Mouse (Mus musculus): ENCODE data around the gene Fndc3b. TPM values are rescaled to one million over a fixed set of nuclear protein-coding genes. Genes with fewer than 3 reads are reported as not detected.

The Fndc3b gene
- polyA plus RNA-seq, 2 experiments: 4.2 to 5.5 TPM

DNA sequence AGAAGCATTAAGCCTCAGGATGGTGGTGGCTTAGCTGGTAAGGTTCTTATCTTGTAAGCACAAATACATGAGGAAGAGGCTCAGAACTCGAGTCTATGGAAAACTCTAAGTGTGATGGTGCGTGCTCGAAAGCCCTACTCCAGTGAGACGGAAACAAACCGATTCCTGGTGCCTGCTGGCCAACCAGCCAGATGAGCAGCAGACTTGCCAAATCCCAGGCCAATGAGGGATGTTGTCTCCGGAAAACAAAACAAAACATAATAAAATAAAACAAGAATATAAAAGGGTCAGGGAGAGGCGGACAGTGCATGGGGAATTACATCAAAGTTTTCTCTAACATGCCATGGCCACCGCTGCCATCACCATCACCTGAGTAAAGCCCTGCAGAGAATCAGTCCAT, 84.8 kb downstream of the Fndc3b start:
- TF ChIP-seq CTCF (IDR thresholded peaks at IDR 0.05; ENCODE audit: low read depth) (no peak), EP300 (IDR thresholded peaks at IDR 0.05; ENCODE audit: low read depth) (no peak)
- no peaks in the 10 kb centered on the region for H3K27me3 ChIP-seq (ENCODE audit: control insufficient read depth, insufficient read depth, low read length)
- no peaks in the 10 kb centered on the region for H3K36me3 ChIP-seq (replicated peaks; ENCODE audit: control insufficient read depth, insufficient read depth, low read depth)
- no peak overlapping the region for H3K4me2 ChIP-seq (ENCODE audit: low read depth)
- no peak for ATAC-seq (ENCODE audit: insufficient read depth)
- 69% methylated on average over 8 of the region's 8 CpGs for WGBS (ENCODE audit: insufficient replicate concordance)
- no peak overlapping the region for H3K9ac ChIP-seq (replicated peaks)
- no peaks in the 10 kb centered on the region for H3K9me3 ChIP-seq (ENCODE audit: control insufficient read depth, low read length)
- DNase-seq (ENCODE audit: low read depth in 3 of 3, low spot score in 3 of 3): no peak
- H3K4me3 ChIP-seq (ENCODE audit: insufficient read depth in 1 of 2, low read depth in 2 of 2, low read length in 2 of 2): no peak overlapping the region
- H3K27ac ChIP-seq: no peak overlapping the region
- no peaks in the 10 kb centered on the region for H3K4me1 ChIP-seq (replicated peaks; ENCODE audit: control insufficient read depth in 2 of 2, insufficient read depth in 2 of 2, low read length in 1 of 2)

DNA sequence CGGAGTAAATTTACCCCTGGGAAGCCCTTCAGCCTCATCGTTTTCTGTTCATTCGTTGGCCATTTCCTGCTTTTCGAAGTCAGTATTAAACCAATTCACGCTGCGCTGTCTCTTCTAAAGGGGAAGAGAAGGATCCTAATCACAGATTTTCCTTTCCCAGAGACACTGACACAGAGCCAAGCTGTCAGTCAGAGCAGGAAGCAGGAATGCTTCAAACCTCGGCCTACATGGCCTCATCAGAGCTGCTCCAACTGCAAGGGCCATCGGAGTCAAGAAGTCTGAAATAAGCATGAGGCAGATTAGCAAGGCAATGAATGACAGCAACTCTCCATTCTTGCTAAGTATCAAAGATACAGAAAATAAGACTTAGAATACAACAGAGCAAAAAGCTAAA, 85.5 kb downstream of the Fndc3b start:
- Histone ChIP-seq H3K4me1 (replicated peaks; ENCODE audit: control insufficient read depth in 2 of 2, insufficient read depth in 2 of 2, low read length in 1 of 2) (no peaks in the 10 kb centered on the region), H3K9me3 (ENCODE audit: control insufficient read depth, low read length) (no peaks in the 10 kb centered on the region), H3K27me3 (ENCODE audit: control insufficient read depth, insufficient read depth, low read length) (no peaks in the 10 kb centered on the region), H3K36me3 (replicated peaks; ENCODE audit: control insufficient read depth, insufficient read depth, low read depth) (no peaks in the 10 kb centered on the region), H3K27ac (no peak overlapping the region), H3K4me3 (ENCODE audit: insufficient read depth in 1 of 2, low read depth in 2 of 2, low read length in 2 of 2) (no peak overlapping the region), H3K4me2 (ENCODE audit: low read depth) (no peak overlapping the region), H3K9ac (replicated peaks) (no peak overlapping the region)
- no peak for DNase-seq (ENCODE audit: low read depth in 3 of 3, low spot score in 3 of 3)
- TF ChIP-seq EP300 (IDR thresholded peaks at IDR 0.05; ENCODE audit: low read depth) (no peak), CTCF (IDR thresholded peaks at IDR 0.05; ENCODE audit: low read depth) (no peak)
- no peak for ATAC-seq (ENCODE audit: insufficient read depth)
- 64% methylated on average over 8 of the region's 8 CpGs for WGBS (ENCODE audit: insufficient replicate concordance)

DNA sequence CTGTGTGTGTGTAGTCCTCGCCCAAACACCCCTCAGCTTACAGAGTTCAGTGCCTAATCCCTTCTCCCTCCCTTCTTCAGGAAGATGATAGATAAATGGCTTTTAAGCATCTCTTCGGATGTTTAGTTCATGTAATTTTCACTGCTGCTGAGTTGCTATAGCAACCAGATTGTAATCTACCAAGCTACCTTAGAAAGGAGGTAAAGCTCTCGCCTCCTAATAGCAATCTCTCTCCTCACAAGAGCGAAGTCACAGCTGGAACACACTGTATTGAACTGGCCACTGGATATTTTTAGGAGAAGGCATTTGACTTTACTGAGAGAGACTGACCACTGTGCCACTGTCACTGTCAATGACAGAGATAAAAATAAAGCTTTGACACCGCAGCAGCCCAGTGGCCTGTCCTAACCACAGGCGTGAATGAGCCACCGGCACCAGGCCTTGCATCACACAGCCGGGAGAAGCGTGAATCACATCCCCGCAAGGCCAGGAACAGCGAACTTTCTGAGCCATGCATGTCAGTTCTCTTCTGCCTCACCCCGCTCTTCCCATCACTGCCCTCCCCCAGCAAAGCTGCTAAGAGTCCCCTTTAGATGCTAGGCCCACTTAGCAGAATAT, 86.0 kb downstream of the Fndc3b start:
- no peak overlapping the region for H3K27ac ChIP-seq
- no peaks in the 10 kb centered on the region for H3K4me1 ChIP-seq (replicated peaks; ENCODE audit: control insufficient read depth in 2 of 2, insufficient read depth in 2 of 2, low read length in 1 of 2)
- no peaks in the 10 kb centered on the region for H3K27me3 ChIP-seq (ENCODE audit: control insufficient read depth, insufficient read depth, low read length)
- ATAC-seq (ENCODE audit: insufficient read depth) (no peak), DNase-seq (ENCODE audit: low read depth in 3 of 3, low spot score in 3 of 3) (no peak)
- no peaks in the 10 kb centered on the region for H3K9me3 ChIP-seq (ENCODE audit: control insufficient read depth, low read length)
- no peak overlapping the region for H3K9ac ChIP-seq (replicated peaks)
- WGBS (ENCODE audit: insufficient replicate concordance): 61% methylated on average over 12 of the region's 12 CpGs
- no peaks in the 10 kb centered on the region for H3K36me3 ChIP-seq (replicated peaks; ENCODE audit: control insufficient read depth, insufficient read depth, low read depth)
- H3K4me2 ChIP-seq (ENCODE audit: low read depth): no peak overlapping the region
- H3K4me3 ChIP-seq (ENCODE audit: insufficient read depth in 1 of 2, low read depth in 2 of 2, low read length in 2 of 2): no peak overlapping the region
- TF ChIP-seq EP300 (IDR thresholded peaks at IDR 0.05; ENCODE audit: low read depth) (no peak), CTCF (IDR thresholded peaks at IDR 0.05; ENCODE audit: low read depth) (no peak)

DNA sequence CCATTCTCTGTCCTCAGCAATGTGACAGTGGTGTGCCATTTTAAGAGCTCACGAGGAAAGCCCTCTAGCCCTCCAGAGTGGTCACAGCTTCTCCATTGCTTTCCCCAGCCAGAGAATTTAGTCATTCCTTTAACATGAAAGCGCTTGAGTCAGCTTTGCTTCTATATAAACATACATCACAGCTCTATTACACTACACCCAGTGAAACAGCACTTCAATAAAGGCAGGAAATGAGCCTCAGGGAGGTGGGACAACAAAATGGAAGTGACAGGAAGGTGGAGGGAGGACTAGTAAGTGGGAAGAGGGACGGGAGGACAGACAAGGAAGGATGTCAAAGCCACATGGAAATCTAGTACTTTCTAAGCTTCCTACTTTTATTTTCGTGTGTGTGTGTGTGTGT, 88.7 kb downstream of the Fndc3b start:
- Histone ChIP-seq H3K4me3 (ENCODE audit: insufficient read depth in 1 of 2, low read depth in 2 of 2, low read length in 2 of 2) (no peak overlapping the region), H3K36me3 (replicated peaks; ENCODE audit: control insufficient read depth, insufficient read depth, low read depth) (no peaks in the 10 kb centered on the region), H3K9ac (replicated peaks) (no peak overlapping the region), H3K4me2 (ENCODE audit: low read depth) (no peak overlapping the region), H3K9me3 (ENCODE audit: control insufficient read depth, low read length) (no peaks in the 10 kb centered on the region), H3K27me3 (ENCODE audit: control insufficient read depth, insufficient read depth, low read length) (no peaks in the 10 kb centered on the region), H3K4me1 (replicated peaks; ENCODE audit: control insufficient read depth in 2 of 2, insufficient read depth in 2 of 2, low read length in 1 of 2) (peaks cover 0 to 9% of the 10 kb centered on the region in 2 experiments; a peak in 2 of 4 replicates), H3K27ac (no peak overlapping the region)
- no peak for ATAC-seq (ENCODE audit: insufficient read depth)
- no peak for DNase-seq (ENCODE audit: low read depth in 3 of 3, low spot score in 3 of 3)
- TF ChIP-seq CTCF (IDR thresholded peaks at IDR 0.05; ENCODE audit: low read depth): no peak
- 35% methylated on average over 4 of the region's 4 CpGs for WGBS (ENCODE audit: insufficient replicate concordance)

DNA sequence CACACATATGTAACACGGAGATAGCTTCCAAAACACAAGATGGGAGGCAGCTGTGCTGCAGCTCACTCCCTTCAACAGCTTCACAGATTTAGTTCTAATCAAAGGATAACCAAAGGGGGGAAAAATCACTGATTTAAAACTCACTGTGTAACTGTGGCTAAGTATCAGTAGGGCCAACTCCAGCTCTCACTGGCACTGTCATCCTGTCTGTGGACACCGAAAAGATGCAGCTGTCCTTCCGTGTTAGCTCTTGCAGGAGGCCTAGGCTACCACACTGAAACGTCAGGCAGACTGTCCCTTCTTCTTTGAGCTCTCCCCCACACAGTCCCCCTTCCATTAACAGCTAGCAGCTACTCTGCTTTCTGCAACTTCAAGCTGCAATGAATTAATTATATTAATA, 89.9 kb downstream of the Fndc3b start:
- no peak overlapping the region for H3K4me3 ChIP-seq (ENCODE audit: insufficient read depth in 1 of 2, low read depth in 2 of 2, low read length in 2 of 2)
- no peak for ATAC-seq (ENCODE audit: insufficient read depth)
- 54% methylated on average over 4 of the region's 4 CpGs for WGBS (ENCODE audit: insufficient replicate concordance)
- no peak overlapping the region for H3K27ac ChIP-seq
- no peaks in the 10 kb centered on the region for H3K9me3 ChIP-seq (ENCODE audit: control insufficient read depth, low read length)
- no peak for TF ChIP-seq EP300 (IDR thresholded peaks at IDR 0.05; ENCODE audit: low read depth)
- TF ChIP-seq CTCF (IDR thresholded peaks at IDR 0.05; ENCODE audit: low read depth): no peak
- H3K4me1 ChIP-seq (replicated peaks; ENCODE audit: control insufficient read depth in 2 of 2, insufficient read depth in 2 of 2, low read length in 1 of 2): peaks cover 3 to 20% of the 10 kb centered on the region in 2 experiments; a peak in 3 of 4 replicates
- no peak for DNase-seq (ENCODE audit: low read depth in 3 of 3, low spot score in 3 of 3)
- no peak overlapping the region for H3K9ac ChIP-seq (replicated peaks)
- no peak overlapping the region for H3K4me2 ChIP-seq (ENCODE audit: low read depth)
- H3K36me3 ChIP-seq (replicated peaks; ENCODE audit: control insufficient read depth, insufficient read depth, low read depth): no peaks in the 10 kb centered on the region
- no peaks in the 10 kb centered on the region for H3K27me3 ChIP-seq (ENCODE audit: control insufficient read depth, insufficient read depth, low read length)

Data from liver, embryonic 14.5 days (tissue).